Comparison of ENCODE assay signal across 9 mouse cellular contexts in the genomic region with DNA sequence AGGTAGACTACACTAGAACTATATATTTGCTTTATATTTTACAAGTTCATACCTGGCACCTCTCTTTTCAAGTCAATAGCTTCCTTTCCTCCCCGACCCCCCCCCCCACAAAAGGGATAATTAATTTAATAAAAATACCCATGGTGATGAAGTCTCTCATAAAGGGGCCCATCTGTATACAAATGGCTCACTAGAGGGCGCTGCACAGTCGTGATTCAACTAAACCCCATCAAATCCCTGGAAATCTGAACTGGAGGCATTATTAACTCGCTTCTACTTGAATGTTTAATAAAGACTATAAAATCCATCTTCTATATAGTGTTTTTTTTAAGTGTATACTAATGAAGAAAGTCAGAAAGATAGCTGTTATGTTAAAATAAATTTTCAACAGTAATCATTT. TPM values are rescaled to one million over a fixed set of nuclear protein-coding genes. Genes with fewer than 3 reads are reported as not detected.
DNase-seq lines count a peak whose midpoint lies in the region; ATAC-seq and TF ChIP-seq lines count a peak whose summit lies in the region.
"Had no signal": no experiment of that assay in that cellular context is flagged by ENCODE, and none has a peak within 500 bp of the region (broad histone marks: within the 10 kb centered on the region; RNA-seq: fewer than 3 reads in every experiment).

No protein-coding gene starts in this region.

- no peak overlapping the region for H3K27ac ChIP-seq in heart, adult 2 months
- no peak overlapping the region for H3K27ac ChIP-seq in heart, embryonic 11.5 days (ENCODE audit: low read depth, low read length)

- H3K9ac ChIP-seq in heart, adult 2 months (ENCODE audit: low read depth, low read length), result no peak overlapping the region
- H3K9ac ChIP-seq in heart, embryonic 11.5 days (ENCODE audit: low read depth, low read length), result no peak overlapping the region

- H3K4me1 ChIP-seq in heart, adult 2 months (ENCODE audit: control insufficient read depth, insufficient read depth, low read length), result no peaks in the 10 kb centered on the region
- no peaks in the 10 kb centered on the region for H3K4me1 ChIP-seq in heart, embryonic 11.5 days (ENCODE audit: control insufficient read depth, insufficient read depth, low read length)

- TF ChIP-seq POLR2A in heart, adult 2 months (IDR thresholded peaks at IDR 0.05; ENCODE audit: insufficient read depth, low read depth, low read length), result no peak

- TF ChIP-seq CTCF in heart, adult 2 months (IDR thresholded peaks at IDR 0.05), result peak; percentile 73

- H3K36me3 ChIP-seq in heart, adult 2 months (ENCODE audit: control insufficient read depth, insufficient read depth, low read length), result no peaks in the 10 kb centered on the region
- no peaks in the 10 kb centered on the region for H3K36me3 ChIP-seq in heart, embryonic 11.5 days (ENCODE audit: control insufficient read depth, insufficient read depth, low read length)

- no peak for TF ChIP-seq EP300 in heart, adult 2 months (IDR thresholded peaks at IDR 0.05; ENCODE audit: insufficient read depth, low read depth, low read length)

- DNase-seq in heart, adult 2 months, result peak; percentile 24 to 30
- peak; percentile 58 for DNase-seq in urinary bladder, postnatal 14 days (ENCODE audit: low spot score)
- DNase-seq in urinary bladder, postnatal 10 days (ENCODE audit: low spot score), result no peak
- DNase-seq in embryo, embryonic 10.5 days (ENCODE audit: low spot score), result peak; percentile 83
- peak; percentile 47 for DNase-seq in kidney, postnatal 14 days
- DNase-seq in mesoderm, embryonic 11.5 days (ENCODE audit: low read depth, low spot score), result peak; percentile 69

- H3K4me3 ChIP-seq in heart, adult 2 months, result no peak overlapping the region
- no peak overlapping the region for H3K4me3 ChIP-seq in heart, embryonic 11.5 days (ENCODE audit: low read depth, low read length)

- intact Hi-C loops in heart, adult 2 months (cut with DNase I), result loop anchor here (1.0 kb wide), 1 partner anchor 314 kb away; no protein-coding TSS in a partner anchor

- no peak for ATAC-seq in heart, embryonic 11.5 days (replicated peaks; ENCODE audit: insufficient number of reproducible peaks, low FRiP score, low TSS enrichment)
- no peak for ATAC-seq in monocyte, adult 5-6 weeks (replicated peaks; ENCODE audit: insufficient number of reproducible peaks, low FRiP score, low TSS enrichment, poor library complexity, severe bottlenecking)

- no peaks in the 10 kb centered on the region for H3K27me3 ChIP-seq in heart, adult 2 months (ENCODE audit: control insufficient read depth, insufficient read depth, low read length)
- H3K27me3 ChIP-seq in heart, embryonic 11.5 days (ENCODE audit: control insufficient read depth, insufficient read depth, low read length), result no peaks in the 10 kb centered on the region; the same call in 1 of the 2 replicates

- no peaks in the 10 kb centered on the region for H3K79me2 ChIP-seq in heart, adult 2 months (replicated peaks; ENCODE audit: control insufficient read depth, insufficient read depth, low read length)

- 7% methylated on average over 4 of the region's 4 CpGs for WGBS in heart, adult 2 months
- WGBS in heart, embryonic 11.5 days (ENCODE audit: insufficient replicate concordance), result 10% methylated on average over 4 of the region's 4 CpGs

- no peak overlapping the region for H3K4me2 ChIP-seq in heart, embryonic 11.5 days

- H3K9me3 ChIP-seq in heart, embryonic 11.5 days (replicated peaks; ENCODE audit: control insufficient read depth, low read length), result no peaks in the 10 kb centered on the region

RNA-seq across cellular contexts. Expression of a gene that starts 30.7 kb away (rescaled TPM):
- 1 to 10 TPM; 3.4 to 3.7 TPM for total RNA-seq in heart, adult 2 months (2021)
- 0.96 and 2.5 TPM in 2 replicates for polyA plus RNA-seq in heart, adult 2 months (2012; rRNA removed)
- 4.2 and 5.3 TPM in 2 replicates for polyA plus RNA-seq in heart, embryonic 11.5 days (2014; fragmentation: Nextera tagmentation; extraction: Ambion mirVana)
- 1.2 to 3.4 TPM (median 3.0 TPM) in 3 replicates for total RNA-seq in monocyte, adult 5-6 weeks (2017)

RNA-seq across cellular contexts. Expression of a gene that starts 40.6 kb away (rescaled TPM):
- total RNA-seq in heart, adult 2 months (2021), result not detected
- polyA plus RNA-seq in heart, adult 2 months (2012; rRNA removed), result not detected in 2 replicates
- 0.14 TPM in 1 of 2 replicates, not detected in the other for polyA plus RNA-seq in heart, embryonic 11.5 days (2014; fragmentation: Nextera tagmentation; extraction: Ambion mirVana)
- total RNA-seq in monocyte, adult 5-6 weeks (2017), result not detected in 3 replicates
- polyA plus RNA-seq: small intestine, adult 2 months had no signal
